Mouse (Mus musculus): ENCODE data around the gene Gm20388.

DNA sequence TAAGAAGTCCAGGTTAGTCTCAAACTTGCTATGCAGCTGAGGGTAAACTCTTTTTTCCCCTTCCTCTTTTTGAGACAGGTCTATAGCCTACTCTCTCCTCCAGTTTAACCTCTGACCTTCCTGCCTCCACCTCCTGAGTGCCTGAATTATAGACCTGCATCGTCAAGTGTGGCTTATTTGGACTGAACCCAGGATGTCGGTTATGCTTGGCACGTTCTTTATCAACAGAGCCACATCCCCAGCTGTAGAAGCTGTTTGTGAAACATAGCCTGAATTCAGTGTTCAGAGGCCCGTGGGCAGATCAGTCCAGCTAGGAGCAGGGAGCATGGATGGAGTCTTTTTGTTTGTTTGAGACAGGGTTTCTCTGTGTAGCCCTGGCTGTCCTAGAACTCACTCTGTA lies 3541.5 kb downstream of the Gm20388 start:
- TF ChIP-seq POLR2A (IDR thresholded peaks at IDR 0.05; ENCODE audit: low read depth, low read length) (no peak), CTCF (conservative IDR thresholded peaks at IDR 0.05; ENCODE audit: insufficient read depth, insufficient read length, low read depth, low read length) (no peak)

Data from kidney, adult 2 months (tissue).